In genomic region chr10:24191977-24192376, GRCm38 (mm10) we compare ENCODE assay signal across 13 mouse cellular contexts. TPM values are rescaled to one million over a fixed set of nuclear protein-coding genes. Genes with fewer than 3 reads are reported as not detected.
DNase-seq lines count a peak whose midpoint lies in the region; ATAC-seq and TF ChIP-seq lines count a peak whose summit lies in the region.
"Had no signal": no experiment of that assay in that cellular context is flagged by ENCODE, and none has a peak within 500 bp of the region (broad histone marks: within the 10 kb centered on the region; RNA-seq: fewer than 3 reads in every experiment).

No protein-coding gene starts in this region.

- 62% methylated on average over 1 of the region's 1 CpGs for WGBS in limb, embryonic 12.5 days
- 71% methylated on average over 1 of the region's 1 CpGs for WGBS in limb, embryonic 10.5 days
- 59% methylated on average over 1 of the region's 1 CpGs for WGBS in forebrain, embryonic 16.5 days

- no peak for ATAC-seq in limb, embryonic 12.5 days (ENCODE audit: insufficient number of reproducible peaks, insufficient read depth, low FRiP score, low TSS enrichment, low read depth)
- ATAC-seq in forebrain, embryonic 16.5 days = peak; percentile 64; the same call in 1 of the 2 replicates

- no peaks in the 10 kb centered on the region for H3K27me3 ChIP-seq in limb, embryonic 12.5 days
- H3K27me3 ChIP-seq in limb, embryonic 10.5 days (ENCODE audit: low read depth, poor library complexity, severe bottlenecking) = no peaks in the 10 kb centered on the region
- no peaks in the 10 kb centered on the region for H3K27me3 ChIP-seq in forebrain, embryonic 16.5 days (replicated peaks; ENCODE audit: control insufficient read depth, insufficient read depth, low read length)

- no peak overlapping the region for H3K4me3 ChIP-seq in gastrocnemius, adult 2 months
- no peak overlapping the region for H3K4me3 ChIP-seq in limb, embryonic 12.5 days (replicated peaks)
- H3K4me3 ChIP-seq in limb, embryonic 10.5 days = no peak overlapping the region
- H3K4me3 ChIP-seq in forebrain, embryonic 16.5 days (replicated peaks; ENCODE audit: low read length) = no peak overlapping the region
- H3K4me3 ChIP-seq: myocyte had no signal

- intact Hi-C loops in gastrocnemius, adult 2 months (cut with DNase I) = loop anchor here (5.0 kb wide), 1 partner anchor 105 kb away; no protein-coding TSS in a partner anchor
- intact Hi-C loops in gastrocnemius, postnatal 14 days (cut with DNase I; ENCODE audit: low total_unique reads) = loop anchor here (5.0 kb wide), 1 partner anchor 105 kb away; no protein-coding TSS in a partner anchor

- H3K9me3 ChIP-seq in limb, embryonic 12.5 days = no peaks in the 10 kb centered on the region
- H3K9me3 ChIP-seq in limb, embryonic 10.5 days (replicated peaks) = no peaks in the 10 kb centered on the region
- H3K9me3 ChIP-seq in forebrain, embryonic 16.5 days (ENCODE audit: control insufficient read depth, low read length) = no peaks in the 10 kb centered on the region

- DNase-seq in gastrocnemius, adult 2 months = no peak
- DNase-seq in gastrocnemius, postnatal 14 days = no peak
- DNase-seq in limb, embryonic 10.5 days (ENCODE audit: low spot score) = no peak
- DNase-seq in ES-CJ7 (ENCODE audit: low read depth, low spot score) = peak; percentile 12
- DNase-seq in cerebellum, adult 11-12 months = no peak
- DNase-seq in kidney, adult 18-20 months = no peak
- DNase-seq: embryo, embryonic 11 days; kidney, postnatal 4 days; lung, postnatal 14 days had no signal

- no peaks in the 10 kb centered on the region for H3K36me3 ChIP-seq in limb, embryonic 12.5 days
- H3K36me3 ChIP-seq in limb, embryonic 10.5 days = no peaks in the 10 kb centered on the region
- no peaks in the 10 kb centered on the region; the same call in 1 of the 2 replicates for H3K36me3 ChIP-seq in forebrain, embryonic 16.5 days (ENCODE audit: control insufficient read depth, insufficient read depth)

- H3K9ac ChIP-seq in limb, embryonic 12.5 days (replicated peaks) = no peak overlapping the region
- H3K9ac ChIP-seq in forebrain, embryonic 16.5 days (replicated peaks; ENCODE audit: low read depth, low read length) = no peak overlapping the region

- H3K27ac ChIP-seq in gastrocnemius, adult 2 months = no peak overlapping the region
- peak overlapping the region; percentile 57; the same call in 1 of the 2 replicates for H3K27ac ChIP-seq in limb, embryonic 12.5 days
- no peak overlapping the region for H3K27ac ChIP-seq in limb, embryonic 10.5 days
- no peak overlapping the region for H3K27ac ChIP-seq in forebrain, embryonic 16.5 days (ENCODE audit: low read length)

- no peak overlapping the region for H3K4me2 ChIP-seq in limb, embryonic 12.5 days
- no peak overlapping the region for H3K4me2 ChIP-seq in forebrain, embryonic 16.5 days (ENCODE audit: low read length)

- TF ChIP-seq CTCF in gastrocnemius, adult 2 months (IDR thresholded peaks at IDR 0.05) = peak; percentile 34

- H3K4me1 ChIP-seq in limb, embryonic 12.5 days (replicated peaks) = no peaks in the 10 kb centered on the region
- H3K4me1 ChIP-seq in limb, embryonic 10.5 days = no peaks in the 10 kb centered on the region
- H3K4me1 ChIP-seq in forebrain, embryonic 16.5 days (replicated peaks; ENCODE audit: control insufficient read depth, insufficient read depth, low read length) = no peaks in the 10 kb centered on the region

RNA-seq across cellular contexts. Expression of gene Moxd1, which starts 31.3 kb away (rescaled TPM):
- under 1 TPM; 0.28 to 0.94 TPM for total RNA-seq in gastrocnemius, adult 2 months (2021)
- total RNA-seq in gastrocnemius, postnatal 14 days (2021) = under 1 TPM; 0.64 to 0.92 TPM
- polyA plus RNA-seq in limb, embryonic 12.5 days (2016; fragmentation: Nextera tagmentation; extraction: Ambion mirVana) = 19.7 and 20.3 TPM in 2 replicates
- polyA plus RNA-seq in limb, embryonic 10.5 days (2016; fragmentation: Nextera tagmentation; extraction: Ambion mirVana) = 3.2 and 6.0 TPM in 2 replicates
- 2.0 and 2.4 TPM in 2 replicates for polyA plus RNA-seq in forebrain, embryonic 16.5 days (2015; fragmentation: Nextera tagmentation; extraction: Ambion mirVana)
- total RNA-seq: granulocyte monocyte progenitor cell, adult 5-6 weeks had no signal
- polyA plus RNA-seq: myocyte had no signal

RNA-seq across cellular contexts. Expression of gene Stx7, which starts 42.9 kb away (rescaled TPM):
- 10 to 100 TPM; 21.7 to 26.1 TPM for total RNA-seq in gastrocnemius, adult 2 months (2021)
- total RNA-seq in gastrocnemius, postnatal 14 days (2021) = 10 to 100 TPM; 23.6 to 35.9 TPM
- polyA plus RNA-seq in limb, embryonic 12.5 days (2016; fragmentation: Nextera tagmentation; extraction: Ambion mirVana) = 52.0 and 57.9 TPM in 2 replicates
- 23.7 and 34.1 TPM in 2 replicates for polyA plus RNA-seq in limb, embryonic 10.5 days (2016; fragmentation: Nextera tagmentation; extraction: Ambion mirVana)
- 287 and 301 TPM in 2 replicates for polyA plus RNA-seq in forebrain, embryonic 16.5 days (2015; fragmentation: Nextera tagmentation; extraction: Ambion mirVana)
